Mouse (Mus musculus) kidney, postnatal 10 days (tissue): Measurements from ENCODE around the gene Poc1a.

Experiments used
- DNase-seq: peaks from one replicate; pipeline ENCODE4 v3.0.0; 2021; ENCODE audit warnings: mixed read lengths

Gene Poc1a

GRCm38 (mm10) chr9:106338462-106339172, 57.8 kb downstream of the Poc1a start:
- no peak for DNase-seq

- DNase-seq, result no peak
Measured at GRCm38 (mm10) chr9:106339173-106339558, 58.3 kb downstream of the Poc1a start.

DNA sequence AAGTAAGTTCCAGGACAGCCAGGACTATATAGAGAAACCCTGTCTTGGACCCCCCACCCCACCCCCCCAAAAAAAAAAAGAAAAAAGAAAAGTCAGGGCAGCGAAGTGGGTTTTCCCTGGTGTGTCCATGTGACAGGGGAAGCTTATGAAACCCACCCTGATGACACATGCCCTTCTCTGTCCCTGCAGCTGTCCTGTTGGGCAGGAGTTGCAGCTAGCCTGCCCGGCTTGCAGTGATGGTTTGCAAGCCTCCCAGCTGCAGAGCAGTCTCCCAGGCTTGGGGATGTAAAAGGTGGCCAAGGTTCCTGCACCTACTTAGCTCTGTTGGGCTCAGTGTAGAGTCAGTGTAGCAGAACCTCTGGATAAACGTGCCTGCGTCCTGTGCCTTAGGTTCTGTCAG, 58.9 kb downstream of the Poc1a start:
- DNase-seq, result no peak

DNA sequence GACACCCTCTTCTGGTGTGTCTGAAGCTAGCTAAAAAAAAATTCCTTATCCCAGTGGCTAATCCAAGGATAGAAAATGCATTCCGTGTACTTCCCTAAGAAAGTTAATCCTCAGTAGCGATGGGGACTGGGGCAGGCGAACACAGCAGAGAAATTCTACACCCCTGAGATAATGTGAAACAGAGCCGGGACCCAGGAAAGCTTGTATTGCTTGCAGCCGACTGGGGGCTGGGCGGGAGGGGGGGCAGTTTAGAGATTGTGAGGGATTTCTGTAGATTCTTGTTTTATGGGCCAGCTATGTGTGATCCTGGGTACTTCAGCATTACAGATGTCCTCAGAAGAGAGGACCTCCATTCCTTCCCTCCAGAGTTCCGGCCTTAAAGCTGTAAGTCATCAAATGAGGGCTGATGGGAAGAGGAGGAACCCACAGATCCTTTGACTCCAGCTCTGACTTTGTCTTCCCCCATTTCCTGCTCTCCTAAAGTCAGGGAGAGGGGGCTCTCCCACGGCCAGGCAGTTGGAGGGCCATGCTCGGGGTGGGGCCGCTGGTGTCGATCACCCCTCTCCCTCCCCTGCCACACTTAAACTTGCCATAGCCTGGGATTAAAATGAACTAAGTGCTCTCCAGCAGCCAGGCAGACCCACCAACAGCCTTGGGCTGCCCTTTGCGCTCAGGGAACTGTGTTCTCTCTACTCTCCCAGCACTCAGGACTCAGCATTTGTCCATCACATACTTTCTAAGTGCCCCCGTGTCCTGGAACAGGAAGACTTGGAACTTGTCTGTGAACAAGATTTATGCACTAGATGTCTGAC, 59.8 kb downstream of the Poc1a start:
- no peak for DNase-seq

- DNase-seq, result peak; percentile 52
Measured at GRCm38 (mm10) chr9:106341313-106341686, 60.4 kb downstream of the Poc1a start.

DNA sequence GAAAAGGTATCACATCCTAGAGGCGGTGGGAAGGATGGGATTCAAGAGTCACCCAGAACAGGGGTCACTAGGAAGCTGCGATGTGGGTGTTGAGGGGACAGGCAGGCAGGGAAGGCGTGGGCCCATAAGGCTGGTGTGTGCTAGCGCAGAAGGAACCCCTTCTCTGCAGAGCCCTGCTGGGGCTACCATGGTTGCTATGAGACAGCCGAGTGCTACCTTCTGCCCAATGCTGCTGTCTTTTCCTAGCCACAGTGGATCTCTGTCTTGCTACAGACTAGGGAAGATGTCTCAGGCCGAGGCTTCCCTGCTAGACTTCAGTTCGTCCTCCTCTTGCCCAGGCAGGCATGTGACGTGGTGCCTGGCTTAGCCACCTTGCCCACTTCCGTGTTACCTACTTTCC, 61.7 kb downstream of the Poc1a start:
- DNase-seq, result no peak

GRCm38 (mm10) chr9:106345167-106345566, 64.3 kb downstream of the Poc1a start:
- peak; percentile 74 for DNase-seq

- DNase-seq, result no peak
Measured at GRCm38 (mm10) chr9:106345630-106346029, 64.8 kb downstream of the Poc1a start.

- DNase-seq, result peak; percentile 57
Measured at GRCm38 (mm10) chr9:106348281-106348680, 67.4 kb downstream of the Poc1a start.

DNA sequence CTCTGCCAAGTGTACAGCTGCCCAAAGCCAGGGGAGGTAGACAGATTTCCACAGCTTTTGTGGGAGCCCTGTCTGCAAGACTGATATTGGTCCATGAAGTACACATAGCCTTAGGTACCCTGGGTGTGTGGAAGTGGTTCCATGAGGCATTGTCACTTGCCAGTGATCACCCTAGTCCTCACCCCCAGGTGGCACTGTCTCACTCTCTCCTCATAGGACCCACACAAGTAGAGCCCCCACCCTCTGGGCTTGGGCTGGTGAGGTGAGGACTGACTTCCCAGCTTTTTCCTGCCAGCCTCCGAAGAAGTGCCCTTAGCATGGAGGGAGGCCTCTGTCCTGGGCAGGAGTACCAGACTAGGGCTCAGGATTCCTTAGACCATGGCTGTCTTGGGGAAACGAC, 68.2 kb downstream of the Poc1a start:
- DNase-seq, result peak; percentile 77

- peak; percentile 55 for DNase-seq
Measured at GRCm38 (mm10) chr9:106351178-106351577, 70.3 kb downstream of the Poc1a start.

- DNase-seq, result peak; percentile 33
Measured at GRCm38 (mm10) chr9:106353779-106354178, 72.9 kb downstream of the Poc1a start.

DNA sequence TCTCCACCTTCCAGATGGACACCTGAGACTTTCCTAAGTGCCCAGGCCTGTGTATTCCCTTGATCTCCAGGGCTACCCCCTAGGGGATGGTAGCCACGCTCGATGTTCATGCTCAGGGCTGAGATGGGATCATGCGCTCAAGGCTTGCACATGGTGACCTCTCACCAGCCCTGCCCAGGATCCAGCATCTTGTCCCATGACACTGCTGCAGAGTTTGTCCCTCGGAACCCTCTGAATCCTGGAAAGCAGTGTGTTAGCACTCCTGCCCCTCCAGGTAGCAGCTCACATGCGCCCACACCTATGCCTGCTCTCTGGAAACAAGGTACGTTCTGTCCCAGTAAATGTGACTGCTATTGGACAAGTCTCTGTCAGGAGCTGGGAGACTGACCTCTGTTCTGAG, 73.9 kb downstream of the Poc1a start:
- no peak for DNase-seq

GRCm38 (mm10) chr9:106355217-106355974, 74.5 kb downstream of the Poc1a start:
- no peak for DNase-seq

- no peak for DNase-seq
Measured at GRCm38 (mm10) chr9:106355975-106356286, 75.1 kb downstream of the Poc1a start.

DNA sequence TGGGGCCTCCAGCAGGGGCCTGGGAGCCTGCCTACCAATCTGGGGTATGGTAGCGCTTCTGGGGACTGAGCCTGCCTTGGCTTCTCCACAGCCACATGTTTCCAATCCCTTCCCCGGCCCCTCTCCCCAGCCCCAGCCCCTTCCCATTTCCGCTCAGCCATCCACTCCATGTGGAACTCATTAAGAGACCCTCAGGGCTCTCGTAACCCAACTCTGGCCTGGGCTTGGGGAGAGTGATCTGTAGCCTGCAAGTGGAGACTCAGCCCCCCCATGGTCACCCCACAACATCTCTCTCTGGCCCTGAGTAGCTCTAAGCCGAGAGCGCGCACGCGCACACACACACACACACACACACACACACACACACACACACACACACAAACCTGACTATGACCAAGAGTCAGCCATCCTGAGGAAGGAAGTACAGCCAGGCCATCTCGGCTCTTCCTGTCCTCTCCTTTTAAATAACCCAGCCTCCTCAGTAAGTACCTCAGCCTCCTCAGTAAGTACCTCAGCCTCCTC, 75.5 kb downstream of the Poc1a start:
- DNase-seq, result peak; percentile 64

DNA sequence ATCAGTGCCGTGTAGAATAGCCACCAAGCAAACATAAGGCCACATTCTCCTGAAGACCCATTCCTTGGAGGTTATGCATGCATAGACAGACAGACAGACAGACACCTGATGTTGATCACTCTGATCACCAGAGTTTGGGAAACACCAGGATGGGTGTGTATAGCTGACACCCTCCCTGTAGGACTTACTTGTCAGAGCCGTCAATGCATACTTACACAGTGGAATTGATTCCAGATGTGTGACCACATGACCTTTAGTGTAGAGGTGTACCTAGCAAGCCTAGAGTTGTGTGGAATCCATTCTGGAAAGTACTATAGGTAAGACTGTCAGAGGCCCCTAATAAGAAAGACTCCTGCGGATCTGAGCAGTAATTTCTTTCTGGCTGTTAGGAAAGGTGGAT, 76.3 kb downstream of the Poc1a start:
- no peak for DNase-seq

DNA sequence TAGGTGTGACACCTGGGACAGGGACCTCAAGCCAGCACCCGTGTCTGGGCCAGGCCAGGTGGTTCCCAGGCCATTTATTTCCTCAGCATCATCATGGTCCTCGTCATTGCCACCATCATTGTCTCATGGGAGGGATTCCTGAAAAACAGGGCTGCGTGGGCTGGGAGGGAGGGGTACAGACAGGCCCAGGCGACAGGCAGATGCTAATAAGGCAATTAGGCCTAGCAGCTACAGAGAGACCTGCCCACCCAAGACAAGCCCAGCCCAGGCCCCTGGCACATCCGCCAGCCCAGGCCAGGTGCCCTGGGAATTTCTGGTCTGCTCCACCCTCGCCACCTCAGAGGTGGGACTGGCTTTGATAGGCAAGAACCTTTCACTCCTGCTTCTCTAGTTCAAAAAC, 78.4 kb downstream of the Poc1a start:
- DNase-seq, result no peak

GRCm38 (mm10) chr9:106361140-106361539, 80.3 kb downstream of the Poc1a start:
- DNase-seq, result no peak

GRCm38 (mm10) chr9:106365333-106365732, 84.5 kb downstream of the Poc1a start:
- DNase-seq, result no peak

GRCm38 (mm10) chr9:106366188-106366587, 85.3 kb downstream of the Poc1a start:
- no peak for DNase-seq

DNA sequence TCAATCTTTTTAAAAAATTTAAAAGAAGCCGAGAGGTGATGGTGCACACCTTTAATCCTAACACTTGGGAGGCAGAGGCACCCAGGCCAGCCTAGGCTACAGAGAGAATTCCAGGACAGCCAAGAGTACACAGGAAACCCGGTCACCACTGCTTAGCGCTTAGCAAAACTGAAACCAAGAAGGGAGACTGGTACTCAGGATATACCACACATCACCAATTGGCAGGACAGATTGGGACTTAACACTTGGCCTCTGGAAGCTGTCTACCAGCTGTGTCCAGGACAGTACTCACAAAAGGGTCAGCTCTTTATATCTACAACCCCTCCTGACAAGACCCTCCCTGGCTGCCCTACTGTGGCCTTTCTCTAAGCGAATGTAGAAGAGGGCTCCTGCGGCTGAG, 86.1 kb downstream of the Poc1a start:
- no peak for DNase-seq

DNA sequence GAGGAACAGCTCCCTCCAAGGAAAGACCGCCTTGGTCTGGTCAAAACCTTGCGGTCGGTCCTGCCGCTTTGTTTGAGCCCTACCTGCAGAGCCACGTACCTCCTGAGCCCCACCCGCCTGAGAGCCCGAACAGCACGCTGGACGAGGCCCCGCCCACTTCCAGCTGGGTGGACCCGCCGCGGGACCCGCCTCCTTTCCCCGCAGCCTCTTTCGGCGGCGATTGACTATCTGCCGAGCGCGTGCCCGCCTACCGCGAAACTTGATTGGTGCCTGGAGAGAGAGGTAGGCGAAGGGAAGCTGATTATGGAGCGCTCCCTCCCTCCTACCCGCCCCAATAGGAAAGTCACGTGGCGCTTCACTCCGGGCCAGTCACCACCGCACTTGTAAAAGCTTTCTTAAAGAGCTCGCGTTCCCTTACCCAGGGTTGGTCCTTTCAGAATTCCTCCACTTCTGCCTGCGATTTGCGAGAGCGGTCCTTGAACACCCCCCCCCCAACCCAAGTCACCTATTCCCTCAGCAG, 86.8 kb downstream of the Poc1a start:
- DNase-seq, result peak; percentile 99
